Mouse (Mus musculus) lung, embryonic 16.5 days (tissue): ENCODE measurements around the gene Tfdp2. TPM values are rescaled to one million over a fixed set of nuclear protein-coding genes. Genes with fewer than 3 reads are reported as not detected.

Experiments
- ATAC-seq: fragments of 200-750 bp; cut with Nextera tagmentation; 2 replicates; pipeline ENCODE4 v1.8.0; 2017; ENCODE audit warnings: low read depth, mild to moderate bottlenecking, moderate library complexity
- H3K27ac ChIP-seq: fragments of 300-500 bp; sonication (generic); 2 replicates; pipeline ENCODE4 v1.5.1; 2014; ENCODE audit warnings: mild to moderate bottlenecking, control low read depth, low read length
- H3K27me3 ChIP-seq: fragments of 300-500 bp; sonication (generic); 2 replicates; pipeline ENCODE4 v1.6.1; 2014; ENCODE audit warnings: low read depth, low read length, mixed read lengths; ENCODE audit not compliant: control insufficient read depth, insufficient read depth
- H3K36me3 ChIP-seq: fragments of 300-500 bp; sonication (generic); 2 replicates; pipeline ENCODE4 v1.6.1; 2014; ENCODE audit warnings: low read length; ENCODE audit not compliant: control insufficient read depth, insufficient read depth
- H3K4me1 ChIP-seq: fragments of 300-500 bp; sonication (generic); replicated peaks from 2 replicates; pipeline ENCODE4 v1.6.1; 2014; ENCODE audit warnings: low read length, mixed read lengths; ENCODE audit not compliant: control insufficient read depth, insufficient read depth
- H3K4me2 ChIP-seq: fragments of 300-500 bp; sonication (generic); 2 replicates; pipeline ENCODE4 v1.6.1; 2014; ENCODE audit warnings: low read depth, low read length, control low read depth
- H3K4me3 ChIP-seq: fragments of 300-500 bp; sonication (generic); 2 replicates; pipeline ENCODE4 v1.5.1; 2014; ENCODE audit warnings: mild to moderate bottlenecking, low read length, control low read depth
- H3K9ac ChIP-seq: fragments of 300-500 bp; sonication (generic); 2 replicates; pipeline ENCODE4 v1.6.1; 2014; ENCODE audit warnings: low read length, control low read depth
- H3K9me3 ChIP-seq: fragments of 300-500 bp; sonication (generic); 2 replicates; pipeline ENCODE4 v1.6.1; 2016; ENCODE audit warnings: low read length; ENCODE audit not compliant: control insufficient read depth
- whole genome bisulfite sequencing: fragments of 180-500 bp; shearing (Covaris S2); extraction: QIAGEN DNeasy Blood & Tissue Kit; methylation state at CpG from one replicate; pipeline ENCODE4 v1.1.7; 2014; 5-methylcytosine and 5-hydroxymethylcytosine counted together
- polyA plus RNA-seq: library from polyadenylated mRNA; unstranded; fragments of >200 nt; fragmentation: Nextera tagmentation; extraction: Ambion mirVana; gene quantifications from 2 replicates; pipeline ENCODE4 v1.2.1, GENCODE M21; 2015

Gene Tfdp2
- polyA plus RNA-seq, 1 experiment from 2014 or later = 39.2 TPM

GRCm38 (mm10) chr9:96308816-96309215, 112.7 kb downstream of the Tfdp2 start:
- WGBS = 90% methylated on average over 3 of the region's 3 CpGs
- no peaks in the 10 kb centered on the region for H3K9me3 ChIP-seq

GRCm38 (mm10) chr9:96312074-96312473, 116.0 kb downstream of the Tfdp2 start:
- Histone ChIP-seq H3K4me1 (no peaks in the 10 kb centered on the region), H3K27ac (no peak overlapping the region), H3K4me2 (no peak overlapping the region), H3K36me3 (peaks cover 6% of the 10 kb centered on the region), H3K9ac (no peak overlapping the region), H3K27me3 (no peaks in the 10 kb centered on the region), H3K4me3 (no peak overlapping the region), H3K9me3 (no peaks in the 10 kb centered on the region)
- 85% methylated on average over 3 of the region's 3 CpGs for WGBS
- no peak for ATAC-seq

More at GRCm38 (mm10) chr9:96308816-96309215, 112.7 kb downstream of the Tfdp2 start:
- Histone ChIP-seq H3K9ac (no peak overlapping the region), H3K4me3 (no peak overlapping the region), H3K4me1 (no peaks in the 10 kb centered on the region), H3K4me2 (no peak overlapping the region), H3K27me3 (no peaks in the 10 kb centered on the region), H3K36me3 (peaks cover 10% of the 10 kb centered on the region), H3K27ac (no peak overlapping the region)
- no peak for ATAC-seq

DNA sequence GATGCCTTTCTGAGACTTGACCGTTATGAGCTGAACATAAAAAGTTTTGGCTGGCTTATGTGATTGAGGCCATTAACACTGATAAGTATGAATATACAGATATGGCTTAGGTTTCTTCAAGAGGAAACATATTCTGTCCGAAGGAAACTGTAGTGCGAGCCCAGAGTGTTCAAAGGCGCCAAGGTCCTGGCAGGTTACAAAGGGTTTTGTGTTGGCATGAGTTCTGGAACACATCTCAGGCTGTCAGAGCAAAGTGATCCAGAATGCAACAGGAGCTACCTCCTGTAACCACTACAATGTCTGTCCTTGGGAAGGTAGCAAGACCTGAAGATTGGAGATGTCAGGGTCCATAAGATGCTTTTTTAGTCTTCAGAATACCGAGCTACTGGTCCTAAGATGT, 123.3 kb downstream of the Tfdp2 start:
- Histone ChIP-seq H3K4me3 (no peak overlapping the region), H3K4me2 (no peak overlapping the region), H3K27ac (no peak overlapping the region), H3K36me3 (no peaks in the 10 kb centered on the region; the same call in 1 of the 2 replicates), H3K9me3 (no peaks in the 10 kb centered on the region), H3K4me1 (no peaks in the 10 kb centered on the region), H3K9ac (no peak overlapping the region), H3K27me3 (no peaks in the 10 kb centered on the region)
- 74% methylated on average over 5 of the region's 5 CpGs for WGBS
- no peak for ATAC-seq

DNA sequence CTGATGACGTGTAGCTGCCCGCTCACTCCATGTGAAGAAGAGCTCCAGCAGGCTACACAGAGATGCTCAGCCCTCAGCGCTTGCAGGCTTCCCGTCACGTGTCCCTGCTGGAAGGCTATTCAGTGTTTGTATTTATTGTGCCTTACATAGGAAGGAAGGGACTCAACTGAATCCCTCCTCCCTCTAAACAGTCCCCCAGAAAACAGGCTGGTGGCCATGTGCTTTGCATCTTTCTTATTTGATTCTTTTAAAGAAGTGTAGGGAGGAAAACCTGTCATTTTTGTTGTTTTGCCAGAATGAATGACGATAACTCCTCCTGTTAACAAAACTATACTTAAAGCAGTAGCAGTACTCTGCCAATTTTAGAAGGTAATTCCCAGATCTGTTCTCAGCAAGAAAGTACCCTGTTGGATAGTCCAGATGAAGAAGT, 124.5 kb downstream of the Tfdp2 start:
- no peaks in the 10 kb centered on the region for H3K36me3 ChIP-seq

DNA sequence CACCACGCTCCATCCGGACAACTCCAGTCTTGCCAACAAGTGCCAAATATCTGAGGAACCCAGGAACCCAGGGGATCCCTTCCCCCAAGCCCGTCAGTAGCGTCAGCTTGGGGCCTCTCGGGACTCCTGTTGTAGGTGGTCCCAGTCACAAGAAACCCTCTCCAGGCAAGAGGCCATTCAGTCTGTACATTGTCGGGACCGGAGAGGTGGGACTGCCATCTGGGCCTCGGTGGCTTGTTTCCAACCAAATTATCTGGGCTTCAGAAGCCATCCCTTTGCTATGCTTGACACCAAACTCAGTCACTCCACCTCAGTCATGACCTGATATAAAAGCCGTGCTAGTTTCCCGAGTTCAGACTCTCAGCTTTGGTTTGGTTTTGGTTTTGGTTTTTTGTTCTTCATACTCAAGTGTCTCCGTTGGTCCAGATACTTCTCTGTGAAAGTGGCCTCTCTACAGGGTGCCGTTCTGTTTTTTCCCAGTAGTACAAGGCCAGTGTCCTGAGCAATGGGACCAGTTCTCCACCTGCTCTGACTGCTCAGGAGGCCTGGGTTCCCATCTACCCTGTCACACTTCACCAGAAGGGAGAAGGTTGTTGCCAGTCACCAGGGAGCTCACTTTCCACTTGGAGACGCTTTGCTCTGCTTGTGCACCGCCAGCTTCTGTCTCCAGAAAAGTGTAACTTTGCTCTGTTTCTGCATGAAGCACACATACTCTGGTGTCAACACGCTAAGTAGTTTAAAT, 126.5 kb downstream of the Tfdp2 start:
- Histone ChIP-seq H3K27me3 (no peaks in the 10 kb centered on the region), H3K4me2 (no peak overlapping the region), H3K4me3 (no peak overlapping the region), H3K27ac (no peak overlapping the region), H3K9ac (no peak overlapping the region), H3K9me3 (no peaks in the 10 kb centered on the region), H3K36me3 (no peaks in the 10 kb centered on the region), H3K4me1 (peaks cover 7% of the 10 kb centered on the region)
- WGBS = 86% methylated on average over 15 of the region's 15 CpGs
- ATAC-seq = no peak

More for the DNA sequence above, 124.5 kb downstream of the Tfdp2 start:
- no peak overlapping the region for H3K27ac ChIP-seq
- WGBS = 79% methylated on average over 6 of the region's 6 CpGs
- no peak overlapping the region for H3K4me3 ChIP-seq
- no peaks in the 10 kb centered on the region for H3K4me1 ChIP-seq
- H3K9me3 ChIP-seq = no peaks in the 10 kb centered on the region
- H3K4me2 ChIP-seq = no peak overlapping the region
- H3K9ac ChIP-seq = no peak overlapping the region
- H3K27me3 ChIP-seq = no peaks in the 10 kb centered on the region
- peak; percentile 71 for ATAC-seq

DNA sequence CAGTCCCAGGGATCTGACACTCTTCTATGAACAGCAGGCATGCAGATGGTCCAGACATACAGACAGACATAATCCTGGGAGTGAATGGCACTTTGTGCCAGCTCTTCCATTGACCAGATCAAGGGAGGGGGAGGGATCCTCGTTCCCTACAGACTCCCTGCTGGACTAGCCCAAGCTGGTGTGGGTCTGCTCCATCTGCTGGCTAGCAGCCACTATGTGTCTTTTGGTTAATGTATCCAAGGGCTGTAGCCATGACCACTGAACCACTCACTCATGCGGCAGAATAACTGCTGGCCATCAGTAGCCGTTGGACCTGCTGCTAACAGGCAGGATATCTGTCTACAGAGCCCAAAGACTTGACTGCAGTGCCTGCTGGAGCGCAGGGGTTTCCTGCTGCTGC, 128.4 kb downstream of the Tfdp2 start:
- Histone ChIP-seq H3K27ac (no peak overlapping the region), H3K36me3 (no peaks in the 10 kb centered on the region), H3K4me2 (no peak overlapping the region), H3K4me1 (peaks cover 7% of the 10 kb centered on the region), H3K27me3 (no peaks in the 10 kb centered on the region), H3K9ac (no peak overlapping the region), H3K9me3 (no peaks in the 10 kb centered on the region), H3K4me3 (no peak overlapping the region)
- 69% methylated on average over 4 of the region's 4 CpGs for WGBS
- no peak for ATAC-seq

- Histone ChIP-seq H3K9me3 (no peaks in the 10 kb centered on the region), H3K9ac (no peak overlapping the region), H3K4me1 (peaks cover 7% of the 10 kb centered on the region), H3K4me3 (no peak overlapping the region), H3K27ac (peak overlapping the region; percentile 21; the same call in 1 of the 2 replicates), H3K27me3 (no peaks in the 10 kb centered on the region), H3K36me3 (no peaks in the 10 kb centered on the region), H3K4me2 (no peak overlapping the region)
- peak; percentile 73; the same call in 1 of the 2 replicates for ATAC-seq
- 30% methylated on average over 6 of the region's 6 CpGs for WGBS
Measured at GRCm38 (mm10) chr9:96326496-96326923, 130.4 kb downstream of the Tfdp2 start.

GRCm38 (mm10) chr9:96328226-96328625, 132.2 kb downstream of the Tfdp2 start:
- WGBS = 77% methylated on average over 4 of the region's 4 CpGs
- ATAC-seq = no peak
- Histone ChIP-seq H3K4me3 (no peak overlapping the region), H3K9ac (no peak overlapping the region), H3K4me2 (no peak overlapping the region), H3K4me1 (peaks cover 7% of the 10 kb centered on the region), H3K36me3 (peaks cover 5% of the 10 kb centered on the region), H3K27ac (no peak overlapping the region), H3K27me3 (no peaks in the 10 kb centered on the region), H3K9me3 (no peaks in the 10 kb centered on the region)

GRCm38 (mm10) chr9:96331146-96331545, 135.1 kb downstream of the Tfdp2 start:
- no peak overlapping the region for H3K4me3 ChIP-seq
- no peaks in the 10 kb centered on the region for H3K9me3 ChIP-seq
- peaks cover 19% of the 10 kb centered on the region for H3K36me3 ChIP-seq
- H3K4me1 ChIP-seq = peaks cover 6% of the 10 kb centered on the region
- H3K27ac ChIP-seq = no peak overlapping the region
- H3K4me2 ChIP-seq = no peak overlapping the region
- H3K27me3 ChIP-seq = no peaks in the 10 kb centered on the region
- ATAC-seq = no peak
- no peak overlapping the region for H3K9ac ChIP-seq
- WGBS = 91% methylated on average over 5 of the region's 5 CpGs
